ENCODE assay signal across 20 mouse cellular contexts in the genomic region with DNA sequence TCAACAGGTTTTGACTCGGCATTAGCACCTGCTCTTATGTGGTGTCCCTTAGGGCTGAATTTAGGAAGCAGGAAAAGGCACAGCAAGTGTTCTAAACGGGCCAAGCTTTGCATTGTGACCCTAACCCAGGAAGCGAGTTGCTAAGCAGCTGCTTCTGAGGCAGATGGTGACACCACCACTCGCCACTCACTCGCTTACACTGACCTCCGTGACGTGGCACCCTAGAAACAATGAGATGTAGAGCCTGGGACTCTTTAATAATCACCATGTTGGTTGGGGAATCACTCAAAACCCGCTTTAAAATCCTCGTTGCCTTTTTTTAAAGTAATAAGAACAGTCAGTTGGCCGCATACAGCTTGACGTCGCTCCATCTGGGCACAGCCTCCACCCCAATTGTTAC. TPM values are rescaled to one million over a fixed set of nuclear protein-coding genes. Genes with fewer than 3 reads are reported as not detected.
DNase-seq lines count a peak whose midpoint lies in the region; ATAC-seq lines count a peak whose summit lies in the region.
"Had no signal": no experiment of that assay in that cellular context is flagged by ENCODE, and none has a peak within 500 bp of the region (broad histone marks: within the 10 kb centered on the region; RNA-seq: fewer than 3 reads in every experiment).

No protein-coding gene starts in this region.

- no peak overlapping the region for H3K4me2 ChIP-seq in limb, embryonic 13.5 days (replicated peaks)
- H3K4me2 ChIP-seq: embryonic facial prominence, embryonic 13.5 days; embryonic facial prominence, embryonic 15.5 days; forebrain, embryonic 13.5 days had no signal

- H3K4me1 ChIP-seq in limb, embryonic 13.5 days: no peaks in the 10 kb centered on the region
- no peaks in the 10 kb centered on the region for H3K4me1 ChIP-seq in limb, embryonic 10.5 days
- H3K4me1 ChIP-seq: embryonic facial prominence, embryonic 13.5 days; embryonic facial prominence, embryonic 15.5 days; forebrain, embryonic 10.5 days; forebrain, embryonic 13.5 days had no signal

- H3K9me3 ChIP-seq in limb, embryonic 13.5 days: no peaks in the 10 kb centered on the region
- H3K9me3 ChIP-seq in limb, embryonic 10.5 days (replicated peaks): no peaks in the 10 kb centered on the region
- H3K9me3 ChIP-seq: embryonic facial prominence, embryonic 13.5 days; embryonic facial prominence, embryonic 15.5 days; forebrain, embryonic 10.5 days; forebrain, embryonic 13.5 days had no signal

- peak; percentile 70 for DNase-seq in heart, adult 11 months
- no peak for DNase-seq in heart, adult 9 months (ENCODE audit: low spot score in 2 of 2)
- no peak for DNase-seq in limb, embryonic 10.5 days (ENCODE audit: low spot score)
- DNase-seq: adrenal gland, adult 2 months; adrenal gland, postnatal 10 days; adrenal gland, postnatal 25 days; cerebellum, adult 11 months; cerebellum, adult 18-20 months; cerebellum, adult 8-10 months; cerebellum, adult 9-11 months; cerebellum, postnatal 14 days; cerebellum, postnatal 36 days; embryo, embryonic 11 days had no signal

- no peak overlapping the region for H3K4me3 ChIP-seq in limb, embryonic 13.5 days
- no peak overlapping the region for H3K4me3 ChIP-seq in limb, embryonic 10.5 days
- H3K4me3 ChIP-seq: embryonic facial prominence, embryonic 13.5 days; embryonic facial prominence, embryonic 15.5 days; erythroblast, embryonic 14.5 days; forebrain, embryonic 10.5 days; forebrain, embryonic 13.5 days had no signal

- H3K27ac ChIP-seq in limb, embryonic 13.5 days: 0 out of 2 replicates have a peak overlapping the region, but pooled peaks have one; percentile 15
- H3K27ac ChIP-seq in limb, embryonic 10.5 days: no peak overlapping the region
- H3K27ac ChIP-seq: embryonic facial prominence, embryonic 13.5 days; embryonic facial prominence, embryonic 15.5 days; forebrain, embryonic 10.5 days; forebrain, embryonic 13.5 days had no signal

- WGBS in limb, embryonic 13.5 days: 89% methylated on average over 12 of the region's 12 CpGs
- WGBS in limb, embryonic 10.5 days: 90% methylated on average over 12 of the region's 12 CpGs

- no peak overlapping the region for H3K9ac ChIP-seq in limb, embryonic 13.5 days
- H3K9ac ChIP-seq: embryonic facial prominence, embryonic 13.5 days; embryonic facial prominence, embryonic 15.5 days; forebrain, embryonic 13.5 days had no signal

- no peak; the same call in 1 of the 2 replicates for ATAC-seq in limb, embryonic 13.5 days (ENCODE audit: low FRiP score, low read depth)
- ATAC-seq: forebrain, embryonic 13.5 days; forebrain, embryonic 16.5 days had no signal

- no peaks in the 10 kb centered on the region for H3K27me3 ChIP-seq in limb, embryonic 13.5 days
- no peaks in the 10 kb centered on the region for H3K27me3 ChIP-seq in limb, embryonic 10.5 days (ENCODE audit: low read depth, poor library complexity, severe bottlenecking)
- H3K27me3 ChIP-seq: embryonic facial prominence, embryonic 13.5 days; embryonic facial prominence, embryonic 15.5 days; forebrain, embryonic 13.5 days had no signal

- H3K36me3 ChIP-seq in limb, embryonic 13.5 days: peaks cover 58% of the 10 kb centered on the region
- H3K36me3 ChIP-seq in limb, embryonic 10.5 days: peaks cover 68% of the 10 kb centered on the region

RNA-seq across cellular contexts. Expression of a gene that starts 18.3 kb away (rescaled TPM):
- polyA plus RNA-seq in limb, embryonic 13.5 days (2015; fragmentation: Nextera tagmentation; extraction: Ambion mirVana): 17.7 and 18.2 TPM in 2 replicates
- polyA plus RNA-seq in limb, embryonic 10.5 days (2016; fragmentation: Nextera tagmentation; extraction: Ambion mirVana): 35.6 and 36.9 TPM in 2 replicates

RNA-seq across cellular contexts. Expression of a gene that starts 45.1 kb away (rescaled TPM):
- 9.9 and 10.2 TPM in 2 replicates for polyA plus RNA-seq in limb, embryonic 13.5 days (2015; fragmentation: Nextera tagmentation; extraction: Ambion mirVana)
- polyA plus RNA-seq in limb, embryonic 10.5 days (2016; fragmentation: Nextera tagmentation; extraction: Ambion mirVana): 11.1 and 12.7 TPM in 2 replicates
- polyA plus RNA-seq: erythroblast, embryonic 14.5 days had no signal
